Mouse (Mus musculus): ENCODE measurements around the gene Taco1.

Gene Taco1

GRCm38 (mm10) chr11:106065923-106066571, at the start of gene Taco1:
Taco1 (plus strand) TSS chr11:106066061.
- DNase-seq, result peak; percentile 95

- DNase-seq, result no peak
These were observed 49.4 kb upstream of the Taco1 start for GRCm38 (mm10) chr11:106016440-106016839.

- peak; percentile 23 to 45 for DNase-seq
These were observed 45.7 kb upstream of the Taco1 start for GRCm38 (mm10) chr11:106020051-106020763.

GRCm38 (mm10) chr11:106025774-106026173, 40.1 kb upstream of the Taco1 start:
- DNase-seq, result no peak

GRCm38 (mm10) chr11:106026465-106027151, 39.3 kb upstream of the Taco1 start:
- DNase-seq, result peak; percentile 86

GRCm38 (mm10) chr11:106027607-106028006, 38.3 kb upstream of the Taco1 start:
- DNase-seq, result peak; percentile 26 to 29

- peak in 1 of 2 experiments; percentile 18 for DNase-seq
These were observed 33.8 kb upstream of the Taco1 start for GRCm38 (mm10) chr11:106032074-106032473.

- peak; percentile 61 to 63 for DNase-seq
These were observed 32.4 kb upstream of the Taco1 start for GRCm38 (mm10) chr11:106033491-106033919.

- DNase-seq, result no peak
These were observed 30.9 kb upstream of the Taco1 start for GRCm38 (mm10) chr11:106034986-106035385.

- DNase-seq, result peak; percentile 99
These were observed 29.1 kb upstream of the Taco1 start, which contains the start of gene Dcaf7 for GRCm38 (mm10) chr11:106036548-106037417. Dcaf7 (plus strand) TSS chr11:106036872.

GRCm38 (mm10) chr11:106037418-106037751, 28.5 kb upstream of the Taco1 start:
- DNase-seq, result peak; percentile 50 to 51

- DNase-seq, result no peak
These were observed 21.5 kb upstream of the Taco1 start for GRCm38 (mm10) chr11:106044349-106044748.

- no peak for DNase-seq
These were observed 20.6 kb upstream of the Taco1 start for GRCm38 (mm10) chr11:106045256-106045655.

GRCm38 (mm10) chr11:106045780-106046179, 20.1 kb upstream of the Taco1 start:
- DNase-seq, result no peak

GRCm38 (mm10) chr11:106046584-106046983, 19.3 kb upstream of the Taco1 start:
- no peak for DNase-seq

- no peak for DNase-seq
These were observed 11.9 kb upstream of the Taco1 start for GRCm38 (mm10) chr11:106053921-106054320.

- no peak for DNase-seq
These were observed 11.3 kb upstream of the Taco1 start for GRCm38 (mm10) chr11:106054600-106054999.

- DNase-seq, result no peak
These were observed 10.5 kb upstream of the Taco1 start for GRCm38 (mm10) chr11:106055341-106055740.

GRCm38 (mm10) chr11:106056819-106057491, 8.9 kb upstream of the Taco1 start:
- no peak for DNase-seq

- DNase-seq, result no peak
These were observed 7.8 kb upstream of the Taco1 start for GRCm38 (mm10) chr11:106058020-106058419.

GRCm38 (mm10) chr11:106060549-106060948, 5.3 kb upstream of the Taco1 start:
- no peak for DNase-seq

- no peak for DNase-seq
These were observed 4.5 kb upstream of the Taco1 start for GRCm38 (mm10) chr11:106061311-106061710.

All from B cell, adult 2 months (primary cell).